Mouse (Mus musculus): ENCODE data around the gene Gm13697.

DNA sequence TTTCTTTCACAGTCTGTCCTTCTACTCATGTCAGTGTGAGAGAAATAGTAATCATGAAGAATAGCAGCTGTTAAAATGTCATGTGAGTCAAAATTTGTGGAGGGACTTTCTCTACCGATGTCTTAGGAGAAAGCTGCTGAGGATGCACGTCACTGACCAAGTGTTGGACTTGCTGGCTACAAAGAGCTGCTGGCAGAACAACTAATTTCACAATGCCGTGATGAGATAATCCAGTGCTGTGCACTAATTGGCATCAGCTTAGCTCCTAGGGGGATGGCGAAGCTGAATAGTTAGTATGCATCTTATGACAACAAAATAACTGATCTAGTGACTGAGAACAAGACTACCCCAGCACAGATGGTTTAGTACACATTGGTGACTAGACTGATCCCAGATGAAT is 40.7 kb downstream of the Gm13697 start:
- TF ChIP-seq CTCF (conservative IDR thresholded peaks at IDR 0.05; ENCODE audit: low read length) (no peak), POU5F1 (IDR thresholded peaks at IDR 0.05; ENCODE audit: borderline replicate concordance, low read length) (no peak), NANOG (IDR thresholded peaks at IDR 0.05; ENCODE audit: borderline replicate concordance, low read length) (no peak)
